In genomic region chr1:174674586-174674985, GRCm38 (mm10) we compare ENCODE assay signal across 11 mouse cellular contexts.
DNase-seq lines count a peak whose midpoint lies in the region; ATAC-seq and TF ChIP-seq lines count a peak whose summit lies in the region.
"Had no signal": no experiment of that assay in that cellular context is flagged by ENCODE, and none has a peak within 500 bp of the region (broad histone marks: within the 10 kb centered on the region; RNA-seq: fewer than 3 reads in every experiment).

No protein-coding gene starts in this region.

- peak; percentile 55; the same call in 1 of the 2 replicates for ATAC-seq in erythroblast, adult 5-6 weeks (replicated peaks; ENCODE audit: low FRiP score, poor library complexity, severe bottlenecking)

- in situ Hi-C loops in ES-E14 (cut with MboI; ENCODE audit: low sequenced_read_pairs in 2 of 2, unreplicated experiment in 2 of 2), result no loop called here

- intact Hi-C loops in left cerebral cortex, adult 2 months (cut with DNase I), result no loop called here
- intact Hi-C loops in heart, postnatal 14 days (cut with DNase I), result no loop called here

- no peak overlapping the region for H3K27ac ChIP-seq in left cerebral cortex, adult 2 months
- H3K27ac ChIP-seq in ES-E14 (ENCODE audit: insufficient read depth, low read depth, low read length, poor library complexity, severe bottlenecking), result no peak overlapping the region
- H3K27ac ChIP-seq: limb, embryonic 10.5 days had no signal

- H3K9ac ChIP-seq in ES-E14 (ENCODE audit: insufficient read depth, low read depth, low read length, poor library complexity, severe bottlenecking), result no peak overlapping the region; the same call in 1 of the 2 replicates

- DNase-seq in adrenal gland, adult 8-10 months, result peak; percentile 4
- DNase-seq in adrenal gland, postnatal 4 days (ENCODE audit: low spot score in 2 of 2), result no peak
- no peak for DNase-seq in left cerebral cortex, adult 2 months (ENCODE audit: extremely low spot score in 1 of 2, low spot score in 2 of 2)
- no peak for DNase-seq in left cerebral cortex, adult 11 months (ENCODE audit: low spot score)
- DNase-seq in ES-E14 (ENCODE audit: low read depth, low spot score), result peak; percentile 52
- DNase-seq in frontal cortex, adult 2 months (ENCODE audit: extremely low spot score in 1 of 2, low spot score in 1 of 2), result no peak
- DNase-seq in heart, postnatal 14 days, result no peak
- DNase-seq: cerebellum, adult 11-12 months; kidney, adult 2 months had no signal

- no peaks in the 10 kb centered on the region for H3K36me3 ChIP-seq in ES-E14 (ENCODE audit: control insufficient read depth, insufficient read depth, low read length, poor library complexity, severe bottlenecking)
- H3K36me3 ChIP-seq: limb, embryonic 10.5 days had no signal

- H3K9me3 ChIP-seq in ES-E14 (ENCODE audit: control insufficient read depth, insufficient read depth, low read depth, low read length), result no peaks in the 10 kb centered on the region
- H3K9me3 ChIP-seq: limb, embryonic 10.5 days had no signal

- TF ChIP-seq CTCF in left cerebral cortex, adult 2 months (IDR thresholded peaks at IDR 0.05), result peak; percentile 50

- H3K4me3 ChIP-seq in left cerebral cortex, adult 2 months, result no peak overlapping the region
- H3K4me3 ChIP-seq in ES-E14 (ENCODE audit: insufficient read depth in 1 of 2, low read depth in 1 of 2, low read length in 2 of 2, poor library complexity in 1 of 2, severe bottlenecking in 1 of 2), result no peak overlapping the region
- H3K4me3 ChIP-seq: limb, embryonic 10.5 days had no signal

- peaks cover 0 to 2% of the 10 kb centered on the region in 2 experiments; a peak in 1 of 4 replicates for H3K4me1 ChIP-seq in ES-E14 (ENCODE audit: control insufficient read depth in 2 of 2, insufficient read depth in 2 of 2, low read length in 2 of 2, poor library complexity in 1 of 2)
- H3K4me1 ChIP-seq: limb, embryonic 10.5 days had no signal

TF ChIP-seq in ES-E14, 5 proteins besides CTCF, POLR2A, EP300 and RAD21:
- TF ChIP-seq HCFC1 (IDR thresholded peaks at IDR 0.05; ENCODE audit: borderline replicate concordance, insufficient read depth, low read length) (no peak), ZC3H11A (IDR thresholded peaks at IDR 0.05; ENCODE audit: borderline replicate concordance, low read depth, low read length) (no peak), MAFK (IDR thresholded peaks at IDR 0.05; ENCODE audit: insufficient read depth, low read depth, low read length) (no peak)

Comparison
In these comparisons a context has a peak if more than half of its experiments do, and no peak if none do; other contexts are left out.
1. DNase-seq: peak in adrenal gland, adult 8-10 months (single experiment) and ES-E14 (single experiment); none in adrenal gland, postnatal 4 days (0 of 2), left cerebral cortex, adult 2 months (0 of 2), left cerebral cortex, adult 11 months (single experiment), frontal cortex, adult 2 months (0 of 2) and heart, postnatal 14 days (0 of 2).